Mouse (Mus musculus) midbrain, embryonic 14.5 days (tissue): ENCODE measurements around the gene Galntl5. TPM values are rescaled to one million over a fixed set of nuclear protein-coding genes. Genes with fewer than 3 reads are reported as not detected.
A peak's percentile ranks its signal among the peaks of the same experiment; 100 is the strongest.

Source experiments
- ATAC-seq: fragments of 200-750 bp; cut with Nextera tagmentation; 2 replicates; pipeline ENCODE4 v1.8.0; 2017; ENCODE audit warnings: moderate number of reproducible peaks, moderate library complexity; ENCODE audit not compliant: low FRiP score, low TSS enrichment
- DNase-seq: peaks from one replicate; pipeline ENCODE4 v3.0.0-alpha.2; 2015
- H3K27ac ChIP-seq: fragments of 300-500 bp; sonication (generic); replicated peaks from 2 replicates; pipeline ENCODE4 v1.5.1; 2014; ENCODE audit warnings: mild to moderate bottlenecking, low read depth, low read length, moderate library complexity
- H3K27me3 ChIP-seq: fragments of 300-500 bp; sonication (generic); 2 replicates; pipeline ENCODE4 v1.6.1; 2014; ENCODE audit warnings: low read length, control low read depth, mixed read lengths; ENCODE audit not compliant: control insufficient read depth, insufficient read depth
- H3K36me3 ChIP-seq: fragments of 300-500 bp; sonication (generic); 2 replicates; pipeline ENCODE4 v1.6.1; 2014; ENCODE audit warnings: low read length, control low read depth; ENCODE audit not compliant: control insufficient read depth, insufficient read depth
- H3K4me1 ChIP-seq: fragments of 300-500 bp; sonication (generic); 2 replicates; pipeline ENCODE4 v1.6.1; 2014; ENCODE audit warnings: mild to moderate bottlenecking, antibody characterized with exemption, low read length, control low read depth; ENCODE audit not compliant: control insufficient read depth, insufficient read depth
- H3K4me2 ChIP-seq: fragments of 300-500 bp; sonication (generic); 2 replicates; pipeline ENCODE4 v1.6.1; 2014; ENCODE audit warnings: mild to moderate bottlenecking, low read length, moderate library complexity
- H3K4me3 ChIP-seq: fragments of 300-500 bp; sonication (generic); replicated peaks from 2 replicates; pipeline ENCODE4 v1.5.1; 2014; ENCODE audit warnings: low read depth, low read length
- H3K9ac ChIP-seq: fragments of 300-500 bp; sonication (generic); replicated peaks from 2 replicates; pipeline ENCODE4 v1.6.1; 2014; ENCODE audit warnings: mild to moderate bottlenecking, low read length, moderate library complexity
- H3K9me3 ChIP-seq: fragments of 300-500 bp; sonication (generic); 2 replicates; pipeline ENCODE4 v1.6.1; 2016; ENCODE audit warnings: low read length, control low read depth, mixed read lengths; ENCODE audit not compliant: control insufficient read depth
- WGBS: fragments of 180-500 bp; shearing (Covaris S2); extraction: QIAGEN DNeasy Blood & Tissue Kit; methylation state at CpG from one replicate; pipeline ENCODE4 v1.1.7; 2014; 5-methylcytosine and 5-hydroxymethylcytosine counted together
- polyA plus RNA-seq: library from polyadenylated mRNA; unstranded; fragments of >200 nt; fragmentation: Nextera tagmentation; extraction: Ambion mirVana; gene quantifications from 2 replicates; pipeline ENCODE4 v1.2.1, GENCODE M21; 2014

Galntl5 gene
- polyA plus RNA-seq = not detected in 2 replicates

- H3K9me3 ChIP-seq = no peaks in the 10 kb centered on the region
- DNase-seq = no peak
- H3K36me3 ChIP-seq = no peaks in the 10 kb centered on the region
- H3K9ac ChIP-seq = no peak within 1 kb of the TSS
- ATAC-seq = no peak
- H3K27ac ChIP-seq = no peak within 1 kb of the TSS
- H3K4me1 ChIP-seq = no peaks in the 10 kb centered on the region
- 91% methylated on average over 1 of the region's 1 CpGs for WGBS
- no peak within 1 kb of the TSS for H3K4me3 ChIP-seq
- no peaks in the 10 kb centered on the region for H3K27me3 ChIP-seq
- no peak within 1 kb of the TSS for H3K4me2 ChIP-seq
Observed at GRCm38 (mm10) chr5:25181004-25181531, at the start of gene Galntl5. Galntl5 (plus strand) TSS chr5:25181460.

DNA sequence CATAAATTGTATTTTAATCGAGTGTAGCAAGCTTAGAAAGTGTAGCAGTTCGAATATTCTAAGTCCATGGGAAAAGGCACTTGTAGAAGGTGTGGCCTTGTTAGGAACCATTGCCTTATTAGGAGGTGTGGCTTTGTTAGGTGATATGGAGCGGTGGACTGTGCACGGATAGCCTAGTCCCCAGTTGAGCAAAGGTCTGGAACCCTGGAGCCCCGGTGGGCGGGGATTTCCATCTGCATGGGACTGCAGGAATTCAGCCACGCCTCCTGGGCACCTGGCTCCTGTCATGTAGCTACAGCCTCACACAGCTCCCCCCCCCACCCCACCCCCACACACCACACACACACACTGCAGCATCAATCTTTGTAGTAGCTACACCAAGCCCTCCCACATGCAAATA is 34.6 kb upstream of the Galntl5 start:
- H3K9me3 ChIP-seq = no peaks in the 10 kb centered on the region
- H3K27me3 ChIP-seq = no peaks in the 10 kb centered on the region
- no peak overlapping the region for H3K9ac ChIP-seq
- no peak overlapping the region for H3K4me2 ChIP-seq
- DNase-seq (no peak), ATAC-seq (no peak)
- 74% methylated on average over 7 of the region's 7 CpGs for WGBS
- H3K4me3 ChIP-seq = no peak overlapping the region
- H3K4me1 ChIP-seq = no peaks in the 10 kb centered on the region
- no peak overlapping the region for H3K27ac ChIP-seq
- no peaks in the 10 kb centered on the region for H3K36me3 ChIP-seq

DNA sequence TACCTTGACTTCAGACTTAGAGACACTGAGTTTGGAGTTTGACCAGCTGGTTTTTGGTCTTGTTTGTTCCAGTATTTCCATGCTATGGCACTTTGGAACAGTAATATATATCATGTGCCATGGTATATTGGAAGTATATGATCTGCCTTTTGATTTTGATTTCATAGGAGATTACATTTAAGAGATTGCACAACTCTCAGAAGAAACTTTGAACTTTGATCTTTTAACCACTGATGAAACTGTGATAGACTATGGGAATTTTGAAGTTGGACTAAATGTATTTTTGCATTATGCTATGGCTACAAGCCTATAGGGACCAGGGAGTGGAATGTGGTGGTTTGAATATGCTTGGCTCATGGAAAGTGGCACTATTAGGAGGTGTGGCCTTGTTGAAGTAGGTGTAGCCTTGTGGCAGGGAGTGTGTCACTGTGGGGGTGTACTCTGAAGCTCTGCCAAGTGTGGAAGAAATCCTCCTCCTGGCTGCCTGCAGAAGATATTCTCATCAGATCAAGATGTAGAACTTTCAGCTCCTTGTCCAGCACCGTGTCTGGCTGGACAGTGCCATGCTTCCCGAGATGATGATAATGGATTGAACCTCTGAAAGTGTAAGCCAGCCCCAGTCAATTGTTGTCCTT is 31.8 kb upstream of the Galntl5 start:
- Histone ChIP-seq H3K9ac (no peak overlapping the region), H3K9me3 (no peaks in the 10 kb centered on the region), H3K4me2 (no peak overlapping the region), H3K36me3 (no peaks in the 10 kb centered on the region), H3K27ac (no peak overlapping the region), H3K4me3 (no peak overlapping the region), H3K4me1 (no peaks in the 10 kb centered on the region), H3K27me3 (no peaks in the 10 kb centered on the region)
- 80% methylated on average over 2 of the region's 2 CpGs for whole genome bisulfite sequencing
- no peak for ATAC-seq
- DNase-seq = no peak

GRCm38 (mm10) chr5:25153491-25153890 is 27.8 kb upstream of the Galntl5 start:
- H3K4me2 ChIP-seq = no peak overlapping the region
- ATAC-seq = no peak
- no peaks in the 10 kb centered on the region for H3K36me3 ChIP-seq
- WGBS = 90% methylated on average over 2 of the region's 2 CpGs
- H3K4me3 ChIP-seq = no peak overlapping the region
- no peaks in the 10 kb centered on the region for H3K9me3 ChIP-seq
- H3K27ac ChIP-seq = no peak overlapping the region
- no peak for DNase-seq
- H3K27me3 ChIP-seq = no peaks in the 10 kb centered on the region
- H3K4me1 ChIP-seq = no peaks in the 10 kb centered on the region
- no peak overlapping the region for H3K9ac ChIP-seq

- Histone ChIP-seq H3K9me3 (no peaks in the 10 kb centered on the region), H3K36me3 (no peaks in the 10 kb centered on the region), H3K9ac (no peak overlapping the region), H3K27me3 (no peaks in the 10 kb centered on the region), H3K4me1 (no peaks in the 10 kb centered on the region), H3K4me2 (no peak overlapping the region), H3K27ac (no peak overlapping the region), H3K4me3 (no peak overlapping the region)
- ATAC-seq (no peak), DNase-seq (no peak)
- WGBS = 70% methylated on average over 3 of the region's 3 CpGs
Observed at GRCm38 (mm10) chr5:25153996-25154395, 27.3 kb upstream of the Galntl5 start.

- no peak for DNase-seq
- WGBS = 93% methylated on average over 4 of the region's 4 CpGs
- ATAC-seq = no peak
- Histone ChIP-seq H3K27ac (no peak overlapping the region), H3K4me3 (no peak overlapping the region), H3K9me3 (no peaks in the 10 kb centered on the region), H3K9ac (no peak overlapping the region), H3K36me3 (no peaks in the 10 kb centered on the region), H3K27me3 (no peaks in the 10 kb centered on the region), H3K4me2 (no peak overlapping the region), H3K4me1 (no peaks in the 10 kb centered on the region)
Observed at GRCm38 (mm10) chr5:25154823-25155222, 26.4 kb upstream of the Galntl5 start.

DNA sequence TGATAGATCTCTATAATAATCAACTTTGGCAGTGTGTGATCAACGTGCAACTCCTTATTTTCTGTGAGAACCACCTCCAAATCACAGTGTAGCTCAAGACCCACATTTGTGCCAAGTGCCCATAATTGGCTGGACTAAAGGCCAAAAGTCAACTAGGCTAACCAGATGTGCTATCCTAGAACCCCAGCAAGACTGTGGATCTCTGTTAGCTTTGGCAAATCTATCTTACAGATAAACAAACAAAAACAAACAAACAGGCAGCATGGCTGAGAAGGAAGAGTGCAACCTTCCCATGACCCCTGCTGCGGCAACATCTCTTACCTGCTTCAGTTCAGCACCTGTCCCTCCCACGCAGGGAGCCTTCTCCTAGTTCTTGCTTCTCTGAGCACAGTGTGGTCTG is 25.9 kb upstream of the Galntl5 start:
- Histone ChIP-seq H3K4me3 (no peak overlapping the region), H3K27ac (no peak overlapping the region), H3K36me3 (no peaks in the 10 kb centered on the region), H3K4me1 (no peaks in the 10 kb centered on the region), H3K27me3 (no peaks in the 10 kb centered on the region), H3K9me3 (no peaks in the 10 kb centered on the region), H3K4me2 (no peak overlapping the region), H3K9ac (no peak overlapping the region)
- ATAC-seq = no peak
- 87% methylated on average over 3 of the region's 3 CpGs for WGBS
- no peak for DNase-seq

DNA sequence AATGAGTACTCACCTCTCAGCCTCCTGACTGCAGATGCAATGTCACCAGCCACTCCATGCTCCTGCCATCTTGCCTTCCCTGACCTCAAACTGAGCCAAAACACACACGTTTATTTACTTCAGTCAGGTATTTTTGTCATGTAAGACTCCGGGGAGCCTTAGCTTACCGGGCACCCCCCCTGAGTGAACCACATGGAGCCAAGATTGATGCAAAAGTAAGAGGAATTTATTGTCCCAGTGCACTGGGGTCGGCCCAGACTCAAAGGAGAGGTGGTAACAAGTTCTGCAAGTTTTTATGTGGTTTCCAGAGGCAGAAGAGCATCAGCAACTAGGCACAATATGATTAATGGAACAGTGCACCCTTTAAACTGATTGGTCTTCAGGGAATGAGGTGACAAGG is 24.1 kb upstream of the Galntl5 start:
- H3K27me3 ChIP-seq = no peaks in the 10 kb centered on the region
- no peak for ATAC-seq
- H3K4me2 ChIP-seq = no peak overlapping the region
- no peak overlapping the region for H3K4me3 ChIP-seq
- no peaks in the 10 kb centered on the region for H3K4me1 ChIP-seq
- no peak overlapping the region for H3K9ac ChIP-seq
- WGBS = 56% methylated on average over 4 of the region's 4 CpGs
- H3K27ac ChIP-seq = no peak overlapping the region
- no peaks in the 10 kb centered on the region for H3K36me3 ChIP-seq
- no peaks in the 10 kb centered on the region for H3K9me3 ChIP-seq
- no peak for DNase-seq

DNA sequence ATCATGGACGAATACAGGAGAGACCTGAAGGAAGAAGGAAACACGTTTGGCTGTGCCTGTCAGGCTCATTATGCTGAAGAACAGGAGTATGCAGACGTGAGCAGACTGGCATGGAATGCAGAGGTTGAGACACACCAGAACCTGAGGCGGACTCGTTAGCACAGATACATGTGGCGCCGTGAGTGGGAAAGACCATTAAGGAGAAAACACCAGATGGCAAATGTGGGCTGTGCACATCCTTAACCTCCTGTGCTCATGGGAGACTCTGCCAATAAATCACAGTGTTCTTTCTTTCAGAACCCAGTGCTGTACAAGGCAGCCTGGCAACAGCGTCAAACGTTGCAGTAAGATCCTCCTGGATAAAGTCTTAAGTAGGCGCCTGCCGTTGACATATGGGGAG is 20.7 kb upstream of the Galntl5 start:
- no peaks in the 10 kb centered on the region for H3K36me3 ChIP-seq
- H3K4me3 ChIP-seq = no peak overlapping the region
- 80% methylated on average over 11 of the region's 11 CpGs for WGBS
- no peaks in the 10 kb centered on the region for H3K4me1 ChIP-seq
- no peak overlapping the region for H3K9ac ChIP-seq
- H3K4me2 ChIP-seq = no peak overlapping the region
- 0 out of 2 replicates have a peak overlapping the region, but pooled peaks have one; percentile 8 for H3K27ac ChIP-seq
- no peaks in the 10 kb centered on the region for H3K27me3 ChIP-seq
- no peaks in the 10 kb centered on the region for H3K9me3 ChIP-seq
- ATAC-seq (no peak), DNase-seq (peak; percentile 10)
